Mouse (Mus musculus): ENCODE measurements at regions not wholly inside any gene's neighbourhood (a gene's known extent, or its start where the extent isn't known, plus 50 kb on each side); places are given as distances from the start of the nearest gene placed in this dataset.

DNA sequence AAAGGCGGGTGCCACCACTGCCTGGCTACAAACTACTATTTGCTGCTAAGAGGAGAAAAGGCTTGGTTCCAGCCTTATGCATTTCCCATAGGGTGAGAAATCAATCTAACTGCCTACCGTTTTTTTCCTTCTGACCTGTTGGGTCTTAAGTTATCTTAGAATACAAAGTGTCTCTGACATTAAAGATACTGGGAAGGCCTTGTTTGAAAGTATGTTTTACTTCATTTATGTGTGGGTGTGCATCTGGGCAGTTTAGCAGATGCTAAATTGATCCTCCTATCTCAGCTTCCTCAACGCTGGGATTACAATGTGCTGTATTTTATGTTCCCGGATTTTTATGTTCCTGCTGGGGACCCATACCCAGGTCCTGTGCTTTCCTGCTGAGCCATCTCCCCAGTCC, 65.8 kb upstream of the Noct start:
- no peak for TF ChIP-seq HCFC1 (IDR thresholded peaks at IDR 0.05; ENCODE audit: borderline replicate concordance, insufficient read depth, low read length)
- no peak for TF ChIP-seq CHD2 (IDR thresholded peaks at IDR 0.05; ENCODE audit: low read depth, low read length)

All from ES-E14 (cell line).